Mouse (Mus musculus) embryonic facial prominence, embryonic 12.5 days (tissue): ENCODE results near the gene Rorb. TPM values are rescaled to one million over a fixed set of nuclear protein-coding genes. Genes with fewer than 3 reads are reported as not detected.

Experiments
- ATAC-seq: fragments of 200-750 bp; cut with Nextera tagmentation; 2 replicates; pipeline ENCODE4 v1.8.0; 2017; ENCODE audit not compliant: insufficient number of reproducible peaks, insufficient read depth, low FRiP score, low TSS enrichment
- H3K27ac ChIP-seq: fragments of 300-500 bp; sonication (generic); 2 replicates; pipeline ENCODE4 v1.5.1; 2016; ENCODE audit warnings: mild to moderate bottlenecking
- H3K27me3 ChIP-seq: fragments of 300-500 bp; sonication (generic); 2 replicates; pipeline ENCODE4 v1.6.1; 2016; ENCODE audit warnings: mild to moderate bottlenecking, moderate library complexity
- H3K36me3 ChIP-seq: fragments of 300-500 bp; sonication (generic); 2 replicates; pipeline ENCODE4 v1.6.1; 2016; ENCODE audit warnings: mild to moderate bottlenecking
- H3K4me1 ChIP-seq: fragments of 300-500 bp; sonication (generic); 2 replicates; pipeline ENCODE4 v1.6.1; 2016
- H3K4me2 ChIP-seq: fragments of 300-500 bp; sonication (generic); replicated peaks from 2 replicates; pipeline ENCODE4 v1.6.1; 2016; ENCODE audit warnings: mild to moderate bottlenecking, moderate library complexity
- H3K4me3 ChIP-seq: fragments of 300-500 bp; sonication (generic); 2 replicates; pipeline ENCODE4 v1.5.1; 2016; ENCODE audit warnings: mild to moderate bottlenecking
- H3K9ac ChIP-seq: fragments of 300-500 bp; sonication (generic); 2 replicates; pipeline ENCODE4 v1.6.1; 2016; ENCODE audit warnings: mild to moderate bottlenecking, moderate library complexity
- H3K9me3 ChIP-seq: fragments of 300-500 bp; sonication (generic); 2 replicates; pipeline ENCODE4 v1.6.1; 2016; ENCODE audit warnings: mild to moderate bottlenecking, moderate library complexity
- WGBS: fragments of 180-500 bp; shearing (Covaris S2); methylation state at CpG from one replicate; pipeline ENCODE4 v1.1.7; 2016; 5-methylcytosine and 5-hydroxymethylcytosine counted together
- polyA plus RNA-seq: library from polyadenylated mRNA; unstranded; fragments of >200 nt; fragmentation: Nextera tagmentation; extraction: Ambion mirVana; gene quantifications from 2 replicates; pipeline ENCODE4 v1.2.1, GENCODE M21; 2016

Gene Rorb
- polyA plus RNA-seq, 1 experiment from 2014 or later: 6.7 TPM

DNA sequence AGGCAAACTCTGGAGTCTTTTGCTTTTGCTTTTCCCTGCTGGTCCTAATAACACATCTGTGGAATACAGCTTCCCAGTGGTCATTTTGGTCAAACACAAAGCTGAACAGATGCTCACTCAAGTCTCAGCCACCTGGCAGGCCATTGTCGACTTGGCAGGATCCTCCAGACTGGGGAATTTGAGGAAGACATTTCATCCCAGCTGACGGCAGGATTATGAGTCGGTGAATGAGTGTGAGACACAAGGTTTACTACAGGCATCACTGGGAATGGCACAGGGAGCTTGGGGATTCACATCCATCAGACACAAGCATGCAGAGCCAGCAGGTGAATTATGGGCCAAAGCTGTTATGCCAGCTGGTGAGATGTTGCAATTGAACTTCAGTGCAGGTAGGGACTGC lies 201.4 kb downstream of the Rorb start:
- H3K4me1 ChIP-seq: no peaks in the 10 kb centered on the region
- no peak overlapping the region for H3K27ac ChIP-seq
- no peak overlapping the region for H3K4me3 ChIP-seq
- WGBS: 69% methylated on average over 3 of the region's 3 CpGs
- no peaks in the 10 kb centered on the region for H3K27me3 ChIP-seq
- no peak overlapping the region for H3K9ac ChIP-seq
- H3K4me2 ChIP-seq: no peak overlapping the region
- H3K36me3 ChIP-seq: no peaks in the 10 kb centered on the region
- no peaks in the 10 kb centered on the region for H3K9me3 ChIP-seq
- ATAC-seq: no peak

DNA sequence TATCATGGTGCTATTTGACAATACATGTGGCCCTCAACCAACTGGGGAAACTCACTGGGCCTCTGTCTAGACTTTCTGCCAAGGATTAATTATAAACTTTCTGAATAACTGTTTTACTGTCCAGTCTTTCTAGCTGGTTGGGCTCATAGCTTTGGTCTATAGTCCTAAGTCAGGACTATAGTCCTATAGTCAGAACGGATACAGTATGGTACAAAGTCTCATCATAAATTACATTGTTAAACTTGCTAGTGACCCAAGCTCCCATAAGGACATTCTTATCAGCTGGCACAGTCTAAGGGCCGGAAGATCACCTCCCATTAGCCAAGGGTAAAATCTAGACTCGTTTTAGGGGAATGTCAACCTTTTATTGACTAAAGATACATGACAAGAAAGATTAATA lies 205.5 kb downstream of the Rorb start:
- no peak overlapping the region for H3K27ac ChIP-seq
- no peaks in the 10 kb centered on the region for H3K27me3 ChIP-seq
- no peaks in the 10 kb centered on the region for H3K36me3 ChIP-seq
- WGBS: 73% methylated on average over 3 of the region's 3 CpGs
- no peaks in the 10 kb centered on the region for H3K9me3 ChIP-seq
- no peaks in the 10 kb centered on the region for H3K4me1 ChIP-seq
- H3K4me3 ChIP-seq: no peak overlapping the region
- no peak for ATAC-seq
- no peak overlapping the region for H3K4me2 ChIP-seq
- H3K9ac ChIP-seq: no peak overlapping the region

DNA sequence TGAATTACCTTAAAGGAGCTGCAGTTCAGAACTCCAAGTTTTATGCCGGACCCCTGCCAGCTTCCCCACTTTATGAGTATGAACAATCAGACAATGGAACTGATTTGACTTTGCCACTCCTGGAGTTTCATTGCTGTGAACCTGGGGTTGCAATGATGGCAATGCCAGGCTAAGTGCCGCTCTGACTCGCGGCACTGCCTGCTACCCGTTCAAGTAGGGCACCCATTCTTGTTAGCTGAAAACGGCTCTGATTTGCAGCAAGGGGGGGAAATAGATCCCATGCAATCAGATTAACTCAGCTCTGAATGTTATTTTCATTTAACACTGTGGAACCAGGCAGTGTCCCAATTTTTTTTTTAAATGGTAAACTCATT lies 208.3 kb downstream of the Rorb start:
- ATAC-seq: no peak
- H3K9ac ChIP-seq: no peak overlapping the region
- H3K4me2 ChIP-seq: no peak overlapping the region
- no peak overlapping the region for H3K4me3 ChIP-seq
- 87% methylated on average over 6 of the region's 6 CpGs for WGBS
- no peak overlapping the region for H3K27ac ChIP-seq
- no peaks in the 10 kb centered on the region for H3K4me1 ChIP-seq
- no peaks in the 10 kb centered on the region for H3K27me3 ChIP-seq
- H3K36me3 ChIP-seq: no peaks in the 10 kb centered on the region
- H3K9me3 ChIP-seq: no peaks in the 10 kb centered on the region

DNA sequence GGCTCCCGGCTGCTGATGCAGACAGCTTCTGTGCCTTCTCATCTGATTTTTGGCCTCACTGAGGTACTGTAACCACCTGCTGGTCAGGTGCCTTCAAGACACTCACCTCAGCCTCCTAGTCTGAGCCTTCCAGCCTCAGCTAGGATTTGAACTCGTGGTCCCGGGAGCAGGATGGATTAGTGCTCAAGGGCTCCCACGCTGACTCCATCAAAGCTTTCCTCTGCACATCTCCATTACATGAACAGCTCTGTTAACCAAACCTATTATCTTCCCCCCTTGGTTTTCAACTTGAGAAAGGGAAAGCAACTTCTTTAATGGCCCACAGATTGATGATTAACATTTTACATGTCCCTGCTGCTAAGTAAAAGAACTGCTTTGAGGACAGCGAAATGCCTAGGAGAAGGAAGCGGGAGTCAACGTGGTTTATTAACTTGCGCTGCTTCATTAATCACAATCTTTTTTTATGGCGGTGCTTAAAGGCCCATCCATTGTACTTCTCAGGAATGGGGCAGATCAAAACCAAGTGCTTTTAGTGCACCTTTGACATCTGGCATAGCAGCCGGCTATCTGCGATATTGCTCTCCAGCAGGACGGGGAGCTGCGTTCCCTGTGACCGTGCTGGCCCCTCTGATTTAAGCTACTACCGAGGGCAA lies 208.8 kb downstream of the Rorb start:
- no peak for ATAC-seq
- no peak overlapping the region for H3K27ac ChIP-seq
- H3K9ac ChIP-seq: no peak overlapping the region
- H3K27me3 ChIP-seq: no peaks in the 10 kb centered on the region
- no peak overlapping the region for H3K4me3 ChIP-seq
- no peaks in the 10 kb centered on the region for H3K36me3 ChIP-seq
- 85% methylated on average over 15 of the region's 15 CpGs for WGBS
- H3K4me2 ChIP-seq: no peak overlapping the region
- no peaks in the 10 kb centered on the region for H3K4me1 ChIP-seq
- no peaks in the 10 kb centered on the region for H3K9me3 ChIP-seq

DNA sequence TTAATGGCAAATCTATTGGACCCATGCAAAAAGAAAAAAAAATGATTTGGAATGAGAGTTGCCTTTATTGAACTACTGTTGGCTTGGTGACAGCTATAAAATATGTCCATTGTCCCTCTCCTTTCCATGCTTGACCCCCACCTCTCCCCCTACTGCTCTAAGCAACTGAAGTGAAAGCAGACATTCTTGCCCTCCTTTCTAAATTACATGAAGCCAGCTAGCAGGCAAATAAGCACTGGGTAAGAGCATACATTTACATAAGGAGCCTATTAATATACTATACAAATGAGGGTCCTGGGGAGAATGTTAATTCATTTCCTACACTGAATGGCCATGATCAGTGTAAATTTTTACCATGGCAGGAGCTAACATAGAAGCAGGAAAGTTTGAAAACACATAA lies 212.8 kb downstream of the Rorb start:
- Histone ChIP-seq H3K4me2 (no peak overlapping the region), H3K36me3 (no peaks in the 10 kb centered on the region), H3K27me3 (no peaks in the 10 kb centered on the region), H3K4me1 (no peaks in the 10 kb centered on the region), H3K27ac (no peak overlapping the region), H3K9ac (no peak overlapping the region), H3K4me3 (no peak overlapping the region), H3K9me3 (no peaks in the 10 kb centered on the region)
- ATAC-seq: no peak

DNA sequence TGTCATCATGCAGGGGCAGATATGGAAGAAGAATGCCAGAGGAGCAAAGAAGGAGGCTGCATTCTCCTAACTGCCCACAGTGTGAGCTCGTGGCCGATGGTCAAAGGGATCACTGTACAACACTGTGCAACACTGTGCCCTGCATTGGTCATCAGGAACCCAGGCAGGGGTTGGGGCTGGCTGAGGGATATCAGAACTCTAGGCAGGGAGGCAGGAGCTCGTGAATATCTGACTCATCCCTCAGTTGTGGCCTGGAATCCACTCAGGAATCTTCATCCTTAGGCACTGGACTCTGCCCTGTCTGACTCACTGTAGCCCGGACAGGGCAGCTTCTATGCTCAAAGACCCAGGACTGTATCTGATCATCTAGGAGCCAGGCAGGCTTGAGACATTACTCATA lies 220.8 kb downstream of the Rorb start:
- Histone ChIP-seq H3K9me3 (no peaks in the 10 kb centered on the region), H3K27me3 (peaks cover 2% of the 10 kb centered on the region; the same call in 1 of the 2 replicates), H3K4me2 (no peak overlapping the region), H3K4me3 (no peak overlapping the region), H3K4me1 (no peaks in the 10 kb centered on the region), H3K27ac (no peak overlapping the region), H3K9ac (no peak overlapping the region), H3K36me3 (no peaks in the 10 kb centered on the region)
- 71% methylated on average over 4 of the region's 4 CpGs for WGBS
- ATAC-seq: no peak

DNA sequence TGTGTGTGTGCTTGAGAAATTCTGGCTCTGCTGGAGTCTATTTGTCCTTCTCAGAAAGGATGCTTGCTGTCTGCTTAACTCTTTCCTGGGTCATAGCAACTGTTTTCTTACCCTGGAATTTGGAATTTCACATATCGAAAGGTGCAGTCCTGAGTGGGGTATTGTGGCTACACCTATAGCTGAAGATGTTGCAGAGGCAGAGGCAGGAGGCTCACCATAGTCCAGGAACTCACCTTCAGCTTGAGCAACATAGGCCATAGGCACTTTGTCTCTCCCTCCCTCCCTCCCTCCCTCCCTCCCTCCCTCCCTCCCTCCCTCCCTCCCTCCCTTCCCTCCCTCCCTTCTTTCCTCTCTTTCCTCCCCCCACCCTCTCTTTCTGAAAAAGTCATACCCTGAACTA lies 221.4 kb downstream of the Rorb start:
- no peak overlapping the region for H3K27ac ChIP-seq
- WGBS: 78% methylated on average over 1 of the region's 1 CpGs
- H3K9ac ChIP-seq: peak overlapping the region; percentile 20; the same call in 1 of the 2 replicates
- H3K27me3 ChIP-seq: peaks cover 2% of the 10 kb centered on the region; the same call in 1 of the 2 replicates
- no peak overlapping the region for H3K4me3 ChIP-seq
- H3K4me1 ChIP-seq: no peaks in the 10 kb centered on the region
- ATAC-seq: no peak
- peak overlapping the region; percentile 49; the same call in 1 of the 2 replicates for H3K4me2 ChIP-seq
- H3K36me3 ChIP-seq: no peaks in the 10 kb centered on the region
- H3K9me3 ChIP-seq: no peaks in the 10 kb centered on the region

DNA sequence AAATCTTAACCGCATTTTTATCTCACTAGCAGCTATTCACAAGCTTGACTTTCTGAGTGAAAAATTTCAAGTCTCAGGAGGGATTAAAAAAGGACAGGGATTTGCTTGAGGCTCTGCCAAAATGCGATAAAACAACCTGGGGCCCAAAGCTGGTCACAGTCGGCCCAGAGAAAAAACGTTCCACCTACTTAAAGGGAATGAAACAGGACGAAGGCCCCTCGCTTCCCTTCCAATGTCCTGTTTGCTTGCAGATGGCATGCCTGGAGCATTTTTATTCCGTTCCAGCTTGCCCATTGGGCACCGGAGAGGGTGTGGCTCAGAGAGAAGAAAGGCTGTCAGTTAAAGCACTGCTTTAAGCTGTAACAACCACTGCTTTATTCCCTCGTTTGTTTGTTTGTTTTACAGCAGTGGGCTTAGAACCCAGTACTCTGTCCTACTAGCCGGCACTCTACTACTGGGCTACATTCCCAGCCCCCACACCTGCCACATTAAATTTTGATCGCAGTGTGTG lies 221.8 kb downstream of the Rorb start:
- Histone ChIP-seq H3K9ac (peak overlapping the region; percentile 20; the same call in 1 of the 2 replicates), H3K27ac (no peak overlapping the region), H3K27me3 (peaks cover 2% of the 10 kb centered on the region; the same call in 1 of the 2 replicates), H3K4me3 (peak overlapping the region; percentile 27), H3K4me1 (no peaks in the 10 kb centered on the region), H3K4me2 (peak overlapping the region; percentile 49), H3K36me3 (no peaks in the 10 kb centered on the region), H3K9me3 (no peaks in the 10 kb centered on the region)
- peak; percentile 50; the same call in 1 of the 2 replicates for ATAC-seq
- WGBS: 9% methylated on average over 11 of the region's 11 CpGs

DNA sequence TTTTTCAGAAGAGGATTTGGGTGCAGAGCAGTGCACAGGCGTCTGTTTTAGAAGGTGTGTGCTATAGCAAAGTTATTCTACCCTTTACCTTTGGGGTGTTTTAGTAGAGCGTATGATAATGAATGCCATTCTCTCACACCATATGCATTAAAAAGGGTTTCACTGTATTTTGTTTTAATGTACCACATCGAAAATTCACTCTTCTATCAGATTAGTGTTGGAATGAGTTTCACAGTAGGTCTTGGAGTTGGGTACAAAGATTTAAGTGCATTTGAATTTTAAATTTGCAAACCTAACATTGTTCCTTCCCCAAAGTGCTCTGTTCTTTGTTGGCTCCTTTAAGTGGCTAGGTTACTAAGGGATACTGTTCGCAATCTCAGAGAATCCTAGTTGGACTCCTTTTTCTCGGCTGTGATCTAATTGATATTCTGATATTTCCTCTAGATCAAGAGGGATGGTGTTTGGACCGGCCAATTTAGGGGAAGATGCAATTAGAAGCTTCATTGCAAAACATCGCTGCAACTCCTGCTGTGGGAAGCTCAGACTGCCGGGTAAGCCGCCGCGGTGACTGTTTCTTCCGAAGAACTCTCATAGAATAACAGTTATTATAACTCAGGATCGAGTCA lies 222.4 kb downstream of the Rorb start:
- ATAC-seq: no peak
- no peaks in the 10 kb centered on the region for H3K36me3 ChIP-seq
- peak overlapping the region; percentile 49 for H3K4me2 ChIP-seq

DNA sequence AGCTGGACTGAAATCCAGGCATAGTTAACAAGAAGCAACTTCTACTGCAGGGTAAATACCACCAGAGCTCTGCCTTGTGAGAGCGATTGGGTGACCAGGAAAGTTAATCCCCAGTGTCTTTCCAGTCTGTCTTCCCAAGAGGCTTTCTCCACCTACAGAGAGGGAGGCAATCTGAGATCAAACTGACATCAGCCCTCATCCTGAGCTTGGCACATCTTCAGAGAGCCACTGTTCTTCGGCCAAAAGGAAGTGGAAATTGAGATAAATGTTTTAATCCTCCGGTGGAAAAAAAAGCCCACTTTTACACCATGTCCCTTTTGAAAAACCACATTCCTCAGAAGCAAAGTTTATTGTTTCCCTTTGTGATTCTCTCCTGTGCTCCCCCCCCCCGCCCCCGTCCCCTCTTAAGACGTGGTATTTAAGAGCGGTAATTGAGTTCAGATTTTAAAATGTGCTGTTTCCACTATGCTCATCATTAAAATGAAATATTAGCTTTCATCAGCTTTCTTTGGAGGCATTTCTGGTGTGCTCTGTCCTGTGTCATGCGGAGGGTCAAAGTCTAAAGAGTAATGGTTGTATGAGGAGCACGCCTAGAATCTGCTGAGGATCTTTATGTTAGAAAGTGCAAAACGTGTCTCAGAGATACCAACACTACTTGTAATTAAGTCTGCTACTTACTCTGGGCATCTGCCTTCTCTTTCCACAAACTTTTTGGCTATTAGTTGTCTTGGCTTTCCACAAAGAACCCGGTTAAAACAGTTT lies 223.2 kb downstream of the Rorb start:
- no peak overlapping the region for H3K9ac ChIP-seq
- H3K4me2 ChIP-seq: no peak overlapping the region
- no peak for ATAC-seq
- 52% methylated on average over 11 of the region's 11 CpGs for WGBS
- H3K27ac ChIP-seq: no peak overlapping the region
- H3K4me3 ChIP-seq: no peak overlapping the region
- no peaks in the 10 kb centered on the region for H3K9me3 ChIP-seq
- H3K4me1 ChIP-seq: no peaks in the 10 kb centered on the region
- no peaks in the 10 kb centered on the region for H3K36me3 ChIP-seq
- peaks cover 2% of the 10 kb centered on the region; the same call in 1 of the 2 replicates for H3K27me3 ChIP-seq

More for the DNA sequence above, 222.4 kb downstream of the Rorb start:
- Histone ChIP-seq H3K4me3 (peak overlapping the region; percentile 27), H3K27ac (no peak overlapping the region), H3K27me3 (peaks cover 2% of the 10 kb centered on the region; the same call in 1 of the 2 replicates), H3K9ac (no peak overlapping the region), H3K4me1 (no peaks in the 10 kb centered on the region), H3K9me3 (no peaks in the 10 kb centered on the region)
- 28% methylated on average over 13 of the region's 13 CpGs for WGBS

DNA sequence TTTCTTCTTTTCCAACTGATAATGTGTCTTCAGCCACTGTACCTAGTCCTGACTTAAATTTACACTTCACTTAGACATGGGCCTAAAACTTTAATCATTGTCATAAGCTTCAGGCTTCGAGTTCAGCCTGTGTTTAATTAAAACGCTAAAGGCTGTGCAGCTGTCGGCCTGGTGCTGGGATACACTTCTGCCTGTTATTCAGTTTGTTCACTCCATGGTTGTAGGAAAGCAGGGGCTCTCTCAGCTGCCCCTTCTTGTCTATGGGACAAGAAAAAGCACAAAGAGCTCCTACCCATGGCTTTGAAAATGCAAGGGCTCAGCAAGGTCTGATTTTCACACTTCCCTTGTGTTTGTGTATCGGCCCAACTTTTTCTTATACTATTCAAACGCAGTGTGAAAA lies 229.8 kb downstream of the Rorb start:
- Histone ChIP-seq H3K9me3 (no peaks in the 10 kb centered on the region), H3K4me1 (no peaks in the 10 kb centered on the region), H3K27me3 (no peaks in the 10 kb centered on the region), H3K27ac (no peak overlapping the region), H3K9ac (no peak overlapping the region), H3K4me2 (no peak overlapping the region), H3K36me3 (no peaks in the 10 kb centered on the region), H3K4me3 (no peak overlapping the region)
- ATAC-seq: no peak
- WGBS: 67% methylated on average over 5 of the region's 5 CpGs
